Mouse (Mus musculus): ENCODE data around the gene Zic1.

Zic1 gene

GRCm38 (mm10) chr9:91383441-91384135 lies 18.0 kb upstream of the Zic1 start:
- DNase-seq: no peak

GRCm38 (mm10) chr9:91382471-91383255 lies 17.1 kb upstream of the Zic1 start:
- no peak for DNase-seq

GRCm38 (mm10) chr9:91382111-91382379 lies 16.4 kb upstream of the Zic1 start:
- DNase-seq: no peak

GRCm38 (mm10) chr9:91381284-91382110 lies 15.9 kb upstream of the Zic1 start:
- DNase-seq: no peak

DNA sequence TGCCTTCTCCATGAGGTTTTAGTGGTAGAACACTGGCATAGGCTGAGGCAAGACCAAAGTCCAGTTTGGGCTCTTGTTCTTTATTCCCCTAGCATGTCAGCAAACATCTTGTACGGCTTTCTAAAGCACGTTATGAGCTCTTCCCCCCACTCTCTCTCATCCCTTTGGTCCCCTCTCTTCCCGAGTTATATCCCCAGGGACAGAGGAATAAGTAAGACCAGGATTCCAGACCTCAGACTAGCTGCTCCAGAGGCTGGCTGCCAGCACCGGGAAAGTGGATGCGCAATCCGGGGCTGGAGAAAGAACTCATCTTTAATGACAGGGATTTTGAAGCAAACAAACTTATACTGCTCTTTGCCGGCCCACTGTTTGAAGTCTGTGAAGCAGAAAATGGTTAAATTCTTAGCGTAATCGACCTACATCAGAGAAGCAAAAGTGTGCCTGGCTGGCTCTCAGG lies 14.9 kb upstream of the Zic1 start:
- DNase-seq: no peak

DNA sequence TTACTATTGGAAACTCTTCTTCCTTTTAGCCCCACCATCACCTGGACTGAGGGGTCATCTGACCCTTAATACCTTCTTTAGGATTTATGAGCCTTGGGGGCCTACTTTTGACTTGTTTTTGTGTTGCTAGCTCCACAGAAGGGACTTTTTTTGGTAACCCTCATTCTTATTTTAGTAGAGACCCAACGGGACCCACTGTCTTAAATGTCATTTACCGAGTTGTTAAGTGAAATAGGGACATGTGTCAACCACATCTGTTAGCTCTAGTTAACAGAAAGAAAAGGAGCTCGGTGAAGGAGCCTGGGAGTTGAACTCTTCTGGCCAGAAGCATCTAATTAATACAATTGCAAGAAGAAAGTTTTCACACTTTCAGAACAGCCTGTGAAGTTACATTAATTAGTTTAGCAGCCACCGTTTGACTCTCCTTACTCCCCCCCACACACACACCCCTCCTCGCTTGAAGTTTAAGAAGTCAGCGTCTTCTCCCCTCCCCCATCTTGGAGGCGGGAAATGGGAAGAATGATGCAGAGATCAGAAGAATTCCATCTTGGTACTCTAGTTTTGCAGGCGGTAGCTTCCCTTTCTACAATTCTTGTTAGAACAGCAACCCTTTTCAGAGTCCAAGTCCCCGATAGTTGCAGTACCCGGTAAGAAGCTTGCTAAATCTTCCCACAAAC lies 14.3 kb upstream of the Zic1 start:
- no peak for DNase-seq

DNA sequence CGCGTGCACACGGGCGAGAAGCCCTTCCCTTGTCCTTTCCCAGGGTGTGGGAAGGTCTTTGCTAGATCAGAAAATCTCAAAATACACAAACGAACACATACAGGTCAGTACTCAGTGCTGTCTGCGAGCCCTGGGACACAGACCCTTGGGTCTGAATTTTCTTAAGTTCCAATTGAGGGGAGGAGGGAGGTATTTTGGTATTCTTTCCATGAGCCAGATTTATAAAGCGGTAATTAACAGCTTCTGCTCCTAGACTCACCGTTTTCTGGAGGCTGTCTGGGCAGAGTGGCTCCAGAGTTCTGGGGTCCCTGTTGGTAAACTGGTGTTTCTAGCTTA lies 13.7 kb upstream of the Zic1 start:
- DNase-seq: no peak

GRCm38 (mm10) chr9:91378411-91379299 lies 13.0 kb upstream of the Zic1 start:
- DNase-seq: no peak

GRCm38 (mm10) chr9:91377873-91378150 lies 12.2 kb upstream of the Zic1 start:
- no peak for DNase-seq

DNA sequence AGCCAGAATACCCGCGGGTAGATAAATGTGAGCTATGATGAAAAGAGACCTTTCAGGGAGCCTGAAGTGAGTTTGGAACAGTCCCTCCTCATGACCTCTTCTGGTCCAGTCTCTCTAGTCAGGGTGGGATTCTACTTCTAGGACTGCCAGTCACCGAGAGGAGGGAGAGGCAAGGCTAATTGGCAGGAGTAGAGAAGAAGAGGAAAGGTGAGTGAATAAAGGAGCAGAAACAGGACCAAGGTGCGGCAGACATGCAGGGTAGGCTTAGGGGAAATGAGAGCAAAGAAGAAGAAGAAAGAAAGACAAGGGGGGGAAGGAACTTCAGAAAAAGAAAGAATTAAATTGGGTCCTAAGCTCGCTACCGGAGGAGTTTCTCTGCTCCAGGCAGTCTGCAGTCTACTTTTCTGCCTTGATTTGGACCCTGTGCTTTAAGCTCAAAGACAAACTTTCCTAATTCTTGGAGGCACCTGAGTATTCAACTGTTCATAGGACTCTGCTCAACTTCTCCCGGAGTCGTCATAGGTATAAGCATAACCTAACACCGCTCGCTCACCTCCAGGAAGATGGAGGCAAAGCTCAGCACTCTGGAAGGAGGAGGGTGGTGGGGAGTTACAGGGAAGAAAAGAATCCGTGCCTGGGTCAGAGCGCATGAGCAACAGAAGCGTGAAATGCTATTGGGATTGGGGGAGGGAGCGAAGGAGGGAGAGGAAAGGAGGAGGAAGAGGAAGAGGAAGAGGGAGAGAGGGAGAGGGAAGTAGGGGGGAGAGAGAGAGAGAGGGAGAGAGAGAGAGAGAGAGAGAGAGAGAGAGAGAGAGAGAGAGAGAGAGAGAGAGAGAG lies 11.6 kb upstream of the Zic1 start:
- no peak for DNase-seq

DNA sequence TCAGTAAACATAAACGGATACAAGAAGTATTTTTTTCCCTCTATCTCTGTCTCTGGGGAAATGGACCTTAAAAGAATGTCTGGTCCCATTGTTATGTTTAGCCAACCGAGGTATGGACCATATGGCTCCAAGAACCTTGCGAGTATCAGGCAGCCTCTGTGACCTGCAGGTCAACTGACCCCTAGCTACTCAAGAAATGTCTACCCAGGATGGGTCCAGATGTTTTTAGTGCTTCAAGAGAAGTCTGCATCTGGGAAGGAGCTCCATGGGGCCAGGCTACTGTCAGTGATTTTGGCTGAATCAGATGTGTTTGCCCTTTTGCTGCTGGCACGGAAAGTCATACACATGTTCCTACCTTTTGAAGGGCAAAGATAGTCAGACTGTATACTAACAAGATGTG lies 9.1 kb upstream of the Zic1 start:
- no peak for DNase-seq

GRCm38 (mm10) chr9:91373811-91374575 lies 8.4 kb upstream of the Zic1 start:
- DNase-seq: no peak

DNA sequence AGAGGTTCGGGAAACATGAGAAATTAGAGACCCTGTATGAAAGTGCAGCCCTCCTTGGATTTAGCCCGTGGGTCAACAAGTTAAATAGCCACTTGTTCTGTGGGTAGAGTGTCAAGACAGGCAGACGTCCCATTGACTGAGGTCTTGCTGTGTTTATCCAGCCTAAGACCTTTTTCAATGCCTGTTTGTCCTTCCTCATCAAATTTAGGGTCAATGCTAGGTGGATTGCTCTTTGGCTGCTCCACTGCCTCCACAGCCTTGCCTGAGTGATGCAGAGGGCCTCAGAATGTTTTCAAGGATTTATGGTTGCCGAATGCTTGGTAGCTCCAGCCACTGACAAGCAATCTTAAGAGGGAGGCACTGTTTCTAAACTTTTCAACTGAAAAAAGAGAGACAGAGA lies 6.0 kb upstream of the Zic1 start:
- DNase-seq: no peak

DNA sequence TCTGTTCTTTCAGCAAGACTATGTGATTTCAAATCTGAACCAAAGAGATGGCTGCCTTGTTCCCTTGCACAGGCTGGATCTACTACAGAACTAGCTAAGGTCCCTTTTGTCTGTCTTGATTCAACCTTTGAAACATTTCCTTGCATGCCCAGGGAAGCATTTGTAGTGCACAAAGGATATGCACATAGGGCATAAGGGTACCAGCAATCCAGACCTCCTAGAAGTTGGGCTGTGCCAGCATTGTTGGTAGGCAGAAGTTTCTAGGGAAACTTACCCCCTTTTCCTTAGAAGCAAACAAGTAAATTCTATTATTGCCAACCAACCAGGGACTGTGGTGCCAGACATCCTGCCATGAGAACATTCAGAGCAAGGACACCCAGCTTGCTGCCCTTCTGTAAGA lies 5.4 kb upstream of the Zic1 start:
- no peak for DNase-seq

DNA sequence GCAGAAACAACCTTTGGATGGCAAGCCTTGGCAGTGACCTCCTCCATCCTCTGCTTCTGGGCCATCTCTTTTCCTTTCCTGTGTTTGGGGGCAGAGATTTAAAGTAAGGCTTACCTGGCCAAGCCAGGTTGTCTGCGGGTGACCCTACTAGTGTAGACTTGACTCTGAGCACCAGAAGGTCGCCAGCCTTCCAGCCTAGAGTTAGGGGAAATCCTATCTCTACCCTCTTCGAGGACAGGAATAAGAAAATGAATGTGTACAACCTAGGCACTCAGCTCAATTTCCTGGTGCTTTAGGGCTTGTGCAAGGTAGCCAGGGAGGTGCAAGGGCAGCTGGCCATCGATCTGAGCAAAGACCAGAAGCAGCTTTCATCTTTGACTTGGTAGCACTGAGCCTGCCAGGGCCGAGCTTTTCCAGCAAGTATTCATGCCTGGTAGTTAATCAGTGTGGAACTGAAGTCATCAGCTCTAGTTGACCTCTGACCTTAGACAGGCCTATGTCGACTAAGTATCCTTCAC lies 4.6 kb upstream of the Zic1 start:
- DNase-seq: no peak

GRCm38 (mm10) chr9:91369293-91369991 lies 3.8 kb upstream of the Zic1 start:
- DNase-seq: no peak

DNA sequence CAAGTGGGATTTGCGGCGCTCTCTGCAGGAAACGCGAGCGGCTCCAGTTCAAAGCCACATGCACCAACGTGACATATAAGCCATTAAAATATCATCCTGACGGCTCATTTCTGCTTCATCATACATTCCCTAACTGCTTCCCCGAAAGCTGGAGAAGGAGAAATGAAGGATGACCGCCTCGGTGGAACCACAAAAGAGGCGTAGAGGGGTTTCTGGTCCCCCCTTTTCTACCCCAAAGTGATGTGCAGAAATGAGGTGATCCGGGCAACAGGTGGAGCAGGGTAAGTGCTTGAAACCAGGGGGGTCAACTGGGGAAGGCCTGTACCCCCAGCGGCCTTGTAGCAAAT lies 3.3 kb upstream of the Zic1 start:
- DNase-seq: no peak

GRCm38 (mm10) chr9:91368150-91368549 lies 2.5 kb upstream of the Zic1 start:
- no peak for DNase-seq

DNA sequence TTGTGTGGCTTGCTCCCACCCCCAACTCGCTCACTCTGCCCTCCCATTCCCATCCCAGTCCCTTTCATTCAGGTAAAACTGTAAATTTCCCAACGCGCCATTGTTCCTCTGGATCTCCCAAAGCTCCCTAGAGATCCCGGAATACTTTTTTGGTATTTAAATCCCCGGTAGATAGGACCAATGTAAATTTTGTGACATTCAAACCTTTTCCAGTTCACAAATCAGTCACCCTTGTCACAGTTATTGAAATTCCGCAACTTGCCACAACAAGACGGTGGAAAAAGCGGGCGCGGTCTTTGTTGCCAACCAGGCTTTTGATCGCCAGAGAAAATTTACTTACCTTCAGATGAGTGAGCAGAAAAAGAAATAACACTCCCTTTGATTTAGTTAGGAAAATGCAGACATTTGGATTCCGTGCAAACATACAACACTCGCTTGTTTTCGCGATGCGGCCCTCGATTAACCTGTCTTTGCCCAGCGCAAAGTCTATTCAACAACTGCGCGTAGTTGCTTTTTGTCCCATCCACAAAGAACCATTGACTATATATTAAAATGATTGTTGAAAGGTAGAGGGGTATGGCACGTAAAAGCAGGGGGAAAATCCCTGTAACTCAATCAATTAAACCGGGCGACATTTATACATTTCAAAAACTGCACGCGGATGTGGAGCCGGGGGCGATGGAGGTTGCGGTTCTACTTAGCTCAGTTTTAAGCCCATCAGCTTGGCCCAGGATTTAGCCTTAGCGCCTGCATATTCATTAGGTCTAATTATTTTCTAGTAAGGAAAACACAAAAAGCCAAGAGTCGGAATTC lies 1.6 kb upstream of the Zic1 start:
- DNase-seq: no peak

All from right cerebral cortex, postnatal 14 days (tissue).